Mouse (Mus musculus) lung, postnatal 36 days (tissue): Measurements from ENCODE around the gene Atp5h.
"Not testable (repeated sequence)": the region's sequence is repeated elsewhere in the genome, so short reads cannot be mapped to it uniquely, and the experiment has no call there.

Source experiments
- DNase-seq: peaks from one replicate; pipeline ENCODE4 v3.0.0; 2022; ENCODE audit warnings: mixed read lengths

Gene Atp5h

GRCm38 (mm10) chr11:115398085-115398484 is 21.7 kb downstream of the Atp5h start:
- no peak for DNase-seq

- DNase-seq: no peak
Measured at GRCm38 (mm10) chr11:115393721-115394325, 25.9 kb downstream of the Atp5h start.

- no peak for DNase-seq
Measured at GRCm38 (mm10) chr11:115391358-115391757, 28.4 kb downstream of the Atp5h start.

GRCm38 (mm10) chr11:115386859-115387258 is 32.9 kb downstream of the Atp5h start:
- not testable (repeated sequence) for DNase-seq

- no peak for DNase-seq
Measured at GRCm38 (mm10) chr11:115384587-115384986, 35.2 kb downstream of the Atp5h start.

- peak; percentile 58 for DNase-seq
Measured at GRCm38 (mm10) chr11:115383701-115384474, 35.9 kb downstream of the Atp5h start.

- DNase-seq: no peak
Measured at GRCm38 (mm10) chr11:115382891-115383290, 36.9 kb downstream of the Atp5h start.

- peak; percentile 96 for DNase-seq
Measured at GRCm38 (mm10) chr11:115381743-115382539, 37.8 kb downstream of the Atp5h start, which contains the start of gene Cdr2l. Gene Cdr2l (plus strand): TSS chr11:115381916.

- DNase-seq: no peak
Measured at GRCm38 (mm10) chr11:115381276-115381675, 38.5 kb downstream of the Atp5h start.

GRCm38 (mm10) chr11:115377854-115378253 is 41.9 kb downstream of the Atp5h start:
- no peak for DNase-seq

GRCm38 (mm10) chr11:115377254-115377653 is 42.5 kb downstream of the Atp5h start:
- DNase-seq: no peak

GRCm38 (mm10) chr11:115376722-115377121 is 43.0 kb downstream of the Atp5h start:
- no peak for DNase-seq

GRCm38 (mm10) chr11:115374695-115375425 is 44.9 kb downstream of the Atp5h start:
- no peak for DNase-seq

- peak; percentile 79 for DNase-seq
Measured at GRCm38 (mm10) chr11:115373805-115374694, 45.7 kb downstream of the Atp5h start.

GRCm38 (mm10) chr11:115372737-115373136 is 47.0 kb downstream of the Atp5h start:
- no peak for DNase-seq

GRCm38 (mm10) chr11:115372015-115372414 is 47.7 kb downstream of the Atp5h start:
- no peak for DNase-seq

- DNase-seq: no peak
Measured at GRCm38 (mm10) chr11:115371354-115371753, 48.4 kb downstream of the Atp5h start.

- no peak for DNase-seq
Measured at GRCm38 (mm10) chr11:115370368-115370767, 49.4 kb downstream of the Atp5h start.

GRCm38 (mm10) chr11:115367395-115367944 is 52.3 kb downstream of the Atp5h start, which contains the start of gene Hid1:
Gene Hid1 (minus strand): TSS chr11:115367756.
- peak; percentile 87 for DNase-seq

- peak; percentile 15 for DNase-seq
Measured at GRCm38 (mm10) chr11:115366706-115367394, 52.9 kb downstream of the Atp5h start.
